9 mouse cellular contexts compared by ENCODE assay signal in the genomic region with DNA sequence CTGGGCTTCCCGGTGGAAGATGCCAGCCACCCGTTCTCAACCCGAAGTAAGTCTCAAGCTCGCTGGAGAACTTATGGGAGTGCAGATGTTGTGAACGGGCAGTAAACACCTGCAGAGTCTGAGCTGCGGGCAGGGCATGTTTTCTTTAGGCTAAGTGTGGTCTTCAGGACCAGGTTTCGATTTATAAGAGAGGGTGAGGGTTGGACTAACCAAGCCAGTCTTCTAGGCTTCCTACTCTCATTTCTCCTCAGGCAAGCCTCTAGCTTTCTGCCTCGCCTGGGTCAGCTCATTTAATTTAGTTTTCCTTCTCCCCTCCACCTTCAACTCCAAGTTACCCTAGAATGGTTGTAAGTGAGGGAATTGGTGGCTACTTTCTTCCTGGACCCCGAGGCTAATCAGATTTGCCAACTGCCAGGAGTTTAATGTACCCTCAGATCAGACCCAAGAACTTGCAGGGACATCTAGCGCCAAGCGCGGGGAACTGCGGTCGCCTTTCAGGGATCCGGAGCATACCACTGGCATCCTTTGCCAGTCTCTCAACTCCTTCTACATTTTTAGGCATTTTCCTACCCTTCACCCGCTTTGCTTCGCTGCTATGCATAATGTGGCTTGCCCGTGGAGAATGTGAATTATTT. TPM values are rescaled to one million over a fixed set of nuclear protein-coding genes. Genes with fewer than 3 reads are reported as not detected.
DNase-seq lines count a peak whose midpoint lies in the region; ATAC-seq and TF ChIP-seq lines count a peak whose summit lies in the region.
"Had no signal": no experiment of that assay in that cellular context is flagged by ENCODE, and none has a peak within 500 bp of the region (broad histone marks: within the 10 kb centered on the region; RNA-seq: fewer than 3 reads in every experiment).

No protein-coding gene starts in this region.

- H3K36me3 ChIP-seq in spleen, adult 2 months (ENCODE audit: control insufficient read depth, insufficient read depth, low read length) = no peaks in the 10 kb centered on the region
- H3K36me3 ChIP-seq in forebrain, embryonic 14.5 days (ENCODE audit: control insufficient read depth, insufficient read depth, low read length) = no peaks in the 10 kb centered on the region
- H3K36me3 ChIP-seq in limb, embryonic 12.5 days = no peaks in the 10 kb centered on the region
- H3K36me3 ChIP-seq: G1E had no signal

- H3K27me3 ChIP-seq in spleen, adult 2 months (ENCODE audit: control insufficient read depth, insufficient read depth, low read length) = peaks cover 41% of the 10 kb centered on the region
- H3K27me3 ChIP-seq in forebrain, embryonic 14.5 days (replicated peaks; ENCODE audit: control insufficient read depth, insufficient read depth, low read length) = peaks cover 81% of the 10 kb centered on the region
- H3K27me3 ChIP-seq in limb, embryonic 12.5 days = peaks cover 75% of the 10 kb centered on the region

- WGBS in spleen, adult 2 months = 5% methylated on average over 18 of the region's 18 CpGs
- WGBS in forebrain, embryonic 14.5 days = 5% methylated on average over 18 of the region's 18 CpGs
- WGBS in limb, embryonic 12.5 days = 1% methylated on average over 18 of the region's 18 CpGs

- no peak for TF ChIP-seq POLR2A in spleen, adult 2 months (IDR thresholded peaks at IDR 0.05; ENCODE audit: low read depth, low read length)

- peak; percentile 75 for DNase-seq in embryo, embryonic 10 days (ENCODE audit: low spot score)
- DNase-seq in embryo, embryonic 9.5 days (ENCODE audit: extremely low spot score) = no peak
- no peak for DNase-seq in spleen, adult 2 months (ENCODE audit: low read depth in 1 of 2, low spot score in 2 of 2)
- DNase-seq in spleen, adult 18-20 months = no peak
- peak; percentile 83 for DNase-seq in forebrain, embryonic 14.5 days (ENCODE audit: low spot score)
- DNase-seq in retina, postnatal 1 day = peak; percentile 80
- no peak for DNase-seq in gastrocnemius, postnatal 25 days

- TF ChIP-seq CTCF in spleen, adult 2 months (IDR thresholded peaks at IDR 0.05; ENCODE audit: extremely low read depth, insufficient read depth, insufficient read length, insufficient replicate concordance) = peak; percentile 29; the same call in 1 of the 2 replicates

- no peak for ATAC-seq in forebrain, embryonic 14.5 days
- ATAC-seq in limb, embryonic 12.5 days (ENCODE audit: insufficient number of reproducible peaks, insufficient read depth, low FRiP score, low TSS enrichment, low read depth) = no peak

- no peaks in the 10 kb centered on the region; the same call in 1 of the 2 replicates for H3K4me1 ChIP-seq in spleen, adult 2 months (ENCODE audit: control insufficient read depth, insufficient read depth, insufficient read length)
- H3K4me1 ChIP-seq in forebrain, embryonic 14.5 days (ENCODE audit: control insufficient read depth, insufficient read depth, low read length) = peaks cover 3% of the 10 kb centered on the region; the same call in 1 of the 2 replicates
- peaks cover 31% of the 10 kb centered on the region for H3K4me1 ChIP-seq in limb, embryonic 12.5 days (replicated peaks)

- H3K9me3 ChIP-seq in forebrain, embryonic 14.5 days (replicated peaks; ENCODE audit: control insufficient read depth, low read length) = no peaks in the 10 kb centered on the region
- H3K9me3 ChIP-seq in limb, embryonic 12.5 days = no peaks in the 10 kb centered on the region

- H3K4me2 ChIP-seq in forebrain, embryonic 14.5 days (ENCODE audit: low read length) = no peak overlapping the region
- H3K4me2 ChIP-seq in limb, embryonic 12.5 days = peak overlapping the region; percentile 74

- no peak overlapping the region for H3K27ac ChIP-seq in spleen, adult 2 months (ENCODE audit: insufficient read depth, low read length)
- no peak overlapping the region for H3K27ac ChIP-seq in forebrain, embryonic 14.5 days (ENCODE audit: low read depth, low read length)
- peak overlapping the region; percentile 85 for H3K27ac ChIP-seq in limb, embryonic 12.5 days

- no peak overlapping the region for H3K9ac ChIP-seq in forebrain, embryonic 14.5 days (ENCODE audit: low read length)
- H3K9ac ChIP-seq in limb, embryonic 12.5 days (replicated peaks) = peak overlapping the region; percentile 56

- H3K4me3 ChIP-seq in spleen, adult 2 months (ENCODE audit: extremely low read depth, insufficient read depth, insufficient read length) = no peak overlapping the region
- no peak overlapping the region for H3K4me3 ChIP-seq in forebrain, embryonic 14.5 days (ENCODE audit: low read depth, low read length)
- H3K4me3 ChIP-seq in limb, embryonic 12.5 days (replicated peaks) = peak overlapping the region; percentile 29

RNA-seq across cellular contexts. Expression of a gene that starts 4.1 kb away (rescaled TPM):
- polyA plus RNA-seq in spleen, adult 2 months (2012; rRNA removed) = not detected in 2 replicates
- not detected in 2 replicates for polyA plus RNA-seq in forebrain, embryonic 14.5 days (2014; fragmentation: Nextera tagmentation; extraction: Ambion mirVana)
- polyA plus RNA-seq in limb, embryonic 12.5 days (2016; fragmentation: Nextera tagmentation; extraction: Ambion mirVana) = 6.8 and 8.3 TPM in 2 replicates
- total RNA-seq in gastrocnemius, postnatal 25 days (2021) = under 1 TPM in 1 of 2 experiments, not detected in 1; 0.08 TPM
- polyA plus RNA-seq: G1E had no signal

RNA-seq across cellular contexts. Expression of a gene that starts 4.7 kb away (rescaled TPM):
- polyA plus RNA-seq in spleen, adult 2 months (2012; rRNA removed) = not detected in 2 replicates
- polyA plus RNA-seq in forebrain, embryonic 14.5 days (2014; fragmentation: Nextera tagmentation; extraction: Ambion mirVana) = not detected in 2 replicates
- 81.8 and 88.0 TPM in 2 replicates for polyA plus RNA-seq in limb, embryonic 12.5 days (2016; fragmentation: Nextera tagmentation; extraction: Ambion mirVana)
- total RNA-seq in gastrocnemius, postnatal 25 days (2021) = not detected
- polyA plus RNA-seq: G1E had no signal

RNA-seq across cellular contexts. Expression of a gene that starts 11.4 kb away (rescaled TPM):
- not detected in 2 replicates for polyA plus RNA-seq in spleen, adult 2 months (2012; rRNA removed)
- not detected in 2 replicates for polyA plus RNA-seq in forebrain, embryonic 14.5 days (2014; fragmentation: Nextera tagmentation; extraction: Ambion mirVana)
- polyA plus RNA-seq in limb, embryonic 12.5 days (2016; fragmentation: Nextera tagmentation; extraction: Ambion mirVana) = 113 and 130 TPM in 2 replicates
- total RNA-seq in gastrocnemius, postnatal 25 days (2021) = not detected
- total RNA-seq: G1E had no signal
- polyA plus RNA-seq: G1E had no signal

RNA-seq across cellular contexts. Expression of a gene that starts 15.9 kb away (rescaled TPM):
- polyA plus RNA-seq in spleen, adult 2 months (2012; rRNA removed) = not detected in 2 replicates
- polyA plus RNA-seq in forebrain, embryonic 14.5 days (2014; fragmentation: Nextera tagmentation; extraction: Ambion mirVana) = not detected in 2 replicates
- polyA plus RNA-seq in limb, embryonic 12.5 days (2016; fragmentation: Nextera tagmentation; extraction: Ambion mirVana) = 55.4 and 62.0 TPM in 2 replicates
- total RNA-seq in gastrocnemius, postnatal 25 days (2021) = under 1 TPM in 1 of 2 experiments, not detected in 1; 0.26 TPM
- polyA plus RNA-seq: G1E had no signal

RNA-seq across cellular contexts. Expression of a gene that starts 28.3 kb away (rescaled TPM):
- not detected in 2 replicates for polyA plus RNA-seq in spleen, adult 2 months (2012; rRNA removed)
- not detected in 2 replicates for polyA plus RNA-seq in forebrain, embryonic 14.5 days (2014; fragmentation: Nextera tagmentation; extraction: Ambion mirVana)
- 39.5 and 42.0 TPM in 2 replicates for polyA plus RNA-seq in limb, embryonic 12.5 days (2016; fragmentation: Nextera tagmentation; extraction: Ambion mirVana)
- 1 to 10 TPM; 1.5 to 4.5 TPM for total RNA-seq in gastrocnemius, postnatal 25 days (2021)
- polyA plus RNA-seq: G1E had no signal

Comparison
In these comparisons a context has a peak if more than half of its experiments do, and no peak if none do; other contexts are left out.
1. DNase-seq: peak in embryo, embryonic 10 days (single experiment), forebrain, embryonic 14.5 days (single experiment) and retina, postnatal 1 day (single experiment); none in embryo, embryonic 9.5 days (single experiment), spleen, adult 2 months (0 of 2), spleen, adult 18-20 months (0 of 2) and gastrocnemius, postnatal 25 days (single experiment).
2. RNA of a gene that starts 4.7 kb away (polyA plus RNA-seq): 81.8 to 88.0 TPM in limb, embryonic 12.5 days; not detected in spleen, adult 2 months and not detected in forebrain, embryonic 14.5 days; every median in the first group is over 10 times any median in the second.
3. RNA of a gene that starts 11.4 kb away (polyA plus RNA-seq): 113 to 130 TPM in limb, embryonic 12.5 days; not detected in spleen, adult 2 months and not detected in forebrain, embryonic 14.5 days; every median in the first group is over 100 times any median in the second.